7 mouse cellular contexts compared by ENCODE assay signal in the genomic region with DNA sequence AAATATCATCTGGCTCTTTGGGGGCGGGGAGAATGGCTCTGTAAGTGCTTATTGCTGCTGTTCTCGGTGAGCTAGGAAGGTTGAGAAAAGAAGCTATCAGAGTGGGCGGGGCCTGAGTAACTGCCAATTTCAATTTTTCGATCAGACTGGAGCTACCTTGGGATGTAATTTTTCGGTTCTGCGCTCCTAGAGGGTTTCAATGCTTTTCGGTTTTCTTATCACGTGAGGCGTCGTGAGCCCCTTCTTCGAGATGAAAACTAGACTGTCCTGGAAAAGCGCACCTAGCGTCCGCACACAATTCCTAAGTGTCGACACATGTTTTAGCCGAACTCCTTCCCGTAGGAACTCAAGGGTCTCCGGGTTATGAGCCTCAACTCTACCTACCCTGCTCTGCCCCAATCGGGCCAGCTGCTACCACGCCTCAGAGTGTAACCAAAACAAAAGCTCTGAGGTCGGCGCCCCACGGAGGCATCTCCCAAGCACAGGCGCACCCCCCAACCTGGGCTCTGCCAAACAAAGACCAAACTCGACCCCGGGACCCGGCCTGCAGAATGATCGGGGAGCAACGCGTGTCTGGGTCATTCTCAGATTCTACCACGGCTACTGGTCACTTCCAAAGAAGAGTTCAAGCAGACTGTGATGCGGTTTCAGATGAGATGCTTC. TPM values are rescaled to one million over a fixed set of nuclear protein-coding genes. Genes with fewer than 3 reads are reported as not detected.
DNase-seq lines count a peak whose midpoint lies in the region; ATAC-seq and TF ChIP-seq lines count a peak whose summit lies in the region.

No protein-coding gene starts in this region.

- TF ChIP-seq POLR2A in brain, embryonic 14.5 days (IDR thresholded peaks at IDR 0.05; ENCODE audit: borderline replicate concordance, extremely low read depth, insufficient read depth, insufficient read length, poor library complexity, severe bottlenecking), result no peak

- peak overlapping the region; percentile 62 for H3K9ac ChIP-seq in forebrain, embryonic 14.5 days (ENCODE audit: low read length)
- peak overlapping the region; percentile 77 for H3K9ac ChIP-seq in hindbrain, embryonic 13.5 days

- no peak for TF ChIP-seq CTCF in brain, embryonic 14.5 days (IDR thresholded peaks at IDR 0.05; ENCODE audit: borderline replicate concordance, extremely low read depth, insufficient read depth, insufficient read length)

- 0 out of 2 replicates have a peak, but pooled peaks cover 6% of the 10 kb centered on the region for H3K36me3 ChIP-seq in forebrain, embryonic 14.5 days (ENCODE audit: control insufficient read depth, insufficient read depth, low read length)
- H3K36me3 ChIP-seq in hindbrain, embryonic 13.5 days, result 0 out of 2 replicates have a peak, but pooled peaks cover 4% of the 10 kb centered on the region

- WGBS in forebrain, embryonic 14.5 days, result under 1% methylated on average over 32 of the region's 32 CpGs
- 1% methylated on average over 32 of the region's 32 CpGs for WGBS in hindbrain, embryonic 13.5 days

- H3K9me3 ChIP-seq in forebrain, embryonic 14.5 days (replicated peaks; ENCODE audit: control insufficient read depth, low read length), result no peaks in the 10 kb centered on the region
- no peaks in the 10 kb centered on the region for H3K9me3 ChIP-seq in hindbrain, embryonic 13.5 days

- H3K27ac ChIP-seq in forebrain, embryonic 14.5 days (ENCODE audit: low read depth, low read length), result peak overlapping the region; percentile 63; the same call in 1 of the 2 replicates
- peak overlapping the region; percentile 80 for H3K27ac ChIP-seq in hindbrain, embryonic 13.5 days

- H3K4me3 ChIP-seq in forebrain, embryonic 14.5 days (ENCODE audit: low read depth, low read length), result peak overlapping the region; percentile 78
- peak overlapping the region; percentile 70 for H3K4me3 ChIP-seq in hindbrain, embryonic 13.5 days

- peak overlapping the region; percentile 67 for H3K4me2 ChIP-seq in forebrain, embryonic 14.5 days (ENCODE audit: low read length)
- H3K4me2 ChIP-seq in hindbrain, embryonic 13.5 days, result peak overlapping the region; percentile 70

- no peaks in the 10 kb centered on the region for H3K27me3 ChIP-seq in forebrain, embryonic 14.5 days (replicated peaks; ENCODE audit: control insufficient read depth, insufficient read depth, low read length)
- no peaks in the 10 kb centered on the region for H3K27me3 ChIP-seq in hindbrain, embryonic 13.5 days

- ATAC-seq in forebrain, embryonic 14.5 days, result peak; percentile 53
- peak; percentile 68 for ATAC-seq in hindbrain, embryonic 13.5 days (ENCODE audit: low FRiP score)
- peak; percentile 31 for ATAC-seq in megakaryocyte, adult 5-6 weeks (ENCODE audit: poor library complexity, severe bottlenecking)

- DNase-seq in MEL-GATA-1-ER (ENCODE audit: extremely low read depth, low read depth), result peak; percentile 28
- DNase-seq in brain, embryonic 14.5 days (ENCODE audit: low read depth), result peak; percentile 70
- DNase-seq in forebrain, embryonic 14.5 days (ENCODE audit: low spot score), result peak; percentile 62
- DNase-seq in left cerebral cortex, adult 9 months (ENCODE audit: low spot score in 2 of 2), result peak; percentile 15 to 39
- DNase-seq in spleen, adult 18-20 months, result peak; percentile 40 to 57

- H3K4me1 ChIP-seq in forebrain, embryonic 14.5 days (ENCODE audit: control insufficient read depth, insufficient read depth, low read length), result no peaks in the 10 kb centered on the region
- 0 out of 2 replicates have a peak, but pooled peaks cover 9% of the 10 kb centered on the region for H3K4me1 ChIP-seq in hindbrain, embryonic 13.5 days (replicated peaks)

RNA-seq across cellular contexts. Expression of gene Cep97, which starts 0.8 kb away (rescaled TPM):
- polyA plus RNA-seq in brain, embryonic 14.5 days (2012; rRNA removed), result 7.5 and 11.5 TPM in 2 replicates
- 15.8 and 19.4 TPM in 2 replicates for polyA plus RNA-seq in forebrain, embryonic 14.5 days (2014; fragmentation: Nextera tagmentation; extraction: Ambion mirVana)
- 16.9 and 17.3 TPM in 2 replicates for polyA plus RNA-seq in hindbrain, embryonic 13.5 days (2015; fragmentation: Nextera tagmentation; extraction: Ambion mirVana)
- total RNA-seq in megakaryocyte, adult 5-6 weeks (2015), result 3.4 and 5.4 TPM in 2 replicates
- 3.0 and 7.4 TPM in 2 replicates for total RNA-seq in megakaryocyte, adult 5-6 weeks (2017)

RNA-seq across cellular contexts. Expression of gene Rpl24, which starts 32.3 kb away (rescaled TPM):
- polyA plus RNA-seq in brain, embryonic 14.5 days (2012; rRNA removed), result 499 and 561 TPM in 2 replicates
- polyA plus RNA-seq in forebrain, embryonic 14.5 days (2014; fragmentation: Nextera tagmentation; extraction: Ambion mirVana), result 630 and 738 TPM in 2 replicates
- polyA plus RNA-seq in hindbrain, embryonic 13.5 days (2015; fragmentation: Nextera tagmentation; extraction: Ambion mirVana), result 596 and 616 TPM in 2 replicates
- total RNA-seq in megakaryocyte, adult 5-6 weeks (2015), result 891 and 940 TPM in 2 replicates
- total RNA-seq in megakaryocyte, adult 5-6 weeks (2017), result 1,387 and 1,407 TPM in 2 replicates

RNA-seq across cellular contexts. Expression of gene Nxpe3, which starts 38.7 kb away (rescaled TPM):
- 2.7 and 3.5 TPM in 2 replicates for polyA plus RNA-seq in brain, embryonic 14.5 days (2012; rRNA removed)
- polyA plus RNA-seq in forebrain, embryonic 14.5 days (2014; fragmentation: Nextera tagmentation; extraction: Ambion mirVana), result 1.3 and 1.5 TPM in 2 replicates
- polyA plus RNA-seq in hindbrain, embryonic 13.5 days (2015; fragmentation: Nextera tagmentation; extraction: Ambion mirVana), result 1.1 and 1.2 TPM in 2 replicates
- total RNA-seq in megakaryocyte, adult 5-6 weeks (2015), result 1.4 and 2.1 TPM in 2 replicates
- 2.4 and 2.8 TPM in 2 replicates for total RNA-seq in megakaryocyte, adult 5-6 weeks (2017)

RNA-seq across cellular contexts. Expression of gene Zbtb11, which starts 39.9 kb away (rescaled TPM):
- polyA plus RNA-seq in brain, embryonic 14.5 days (2012; rRNA removed), result 11.3 and 15.1 TPM in 2 replicates
- 15.0 and 20.3 TPM in 2 replicates for polyA plus RNA-seq in forebrain, embryonic 14.5 days (2014; fragmentation: Nextera tagmentation; extraction: Ambion mirVana)
- polyA plus RNA-seq in hindbrain, embryonic 13.5 days (2015; fragmentation: Nextera tagmentation; extraction: Ambion mirVana), result 21.5 and 22.3 TPM in 2 replicates
- total RNA-seq in megakaryocyte, adult 5-6 weeks (2015), result 14.9 and 18.9 TPM in 2 replicates
- total RNA-seq in megakaryocyte, adult 5-6 weeks (2017), result 25.0 TPM in 2 replicates

Comparison
In these comparisons a context has a peak if more than half of its experiments do, and no peak if none do; other contexts are left out.
1. Peak in every context shown above with its lines: DNase-seq, ATAC-seq, H3K4me3 ChIP-seq and H3K27ac ChIP-seq.